Mouse (Mus musculus) forebrain, embryonic 13.5 days (tissue): ENCODE measurements around the gene Cdc5l. TPM values are rescaled to one million over a fixed set of nuclear protein-coding genes. Genes with fewer than 3 reads are reported as not detected.

Source experiments
- ATAC-seq: fragments of 200-750 bp; cut with Nextera tagmentation; 2 replicates; pipeline ENCODE4 v1.8.0; 2017
- H3K27ac ChIP-seq: fragments of 300-500 bp; sonication (generic); 2 replicates; pipeline ENCODE4 v1.5.1; 2015; ENCODE audit warnings: inconsistent platforms, mild to moderate bottlenecking, moderate library complexity
- H3K27me3 ChIP-seq: fragments of 300-500 bp; sonication (generic); 2 replicates; pipeline ENCODE4 v1.6.1; 2015; ENCODE audit warnings: mild to moderate bottlenecking, inconsistent platforms
- H3K36me3 ChIP-seq: fragments of 300-500 bp; sonication (generic); 2 replicates; pipeline ENCODE4 v1.6.1; 2015; ENCODE audit warnings: mild to moderate bottlenecking, inconsistent platforms; ENCODE audit not compliant: poor library complexity, severe bottlenecking
- H3K4me1 ChIP-seq: fragments of 300-500 bp; sonication (generic); 2 replicates; pipeline ENCODE4 v1.6.1; 2015; ENCODE audit warnings: inconsistent platforms
- H3K4me2 ChIP-seq: fragments of 300-500 bp; sonication (generic); 2 replicates; pipeline ENCODE4 v1.6.1; 2015; ENCODE audit warnings: inconsistent platforms, mild to moderate bottlenecking, moderate library complexity
- H3K4me3 ChIP-seq: fragments of 300-500 bp; sonication (generic); 2 replicates; pipeline ENCODE4 v1.5.1; 2015; ENCODE audit warnings: mild to moderate bottlenecking, inconsistent platforms
- H3K9ac ChIP-seq: fragments of 300-500 bp; sonication (generic); 2 replicates; pipeline ENCODE4 v1.6.1; 2015; ENCODE audit warnings: mild to moderate bottlenecking, inconsistent platforms
- H3K9me3 ChIP-seq: fragments of 300-500 bp; sonication (generic); replicated peaks from 2 replicates; pipeline ENCODE4 v1.6.1; 2016; ENCODE audit warnings: inconsistent platforms
- WGBS: fragments of 180-500 bp; shearing (Covaris S2); methylation state at CpG from one replicate; pipeline ENCODE4 v1.1.7; 2015; 5-methylcytosine and 5-hydroxymethylcytosine counted together
- polyA plus RNA-seq: library from polyadenylated mRNA; unstranded; fragments of >200 nt; fragmentation: Nextera tagmentation; extraction: Ambion mirVana; gene quantifications from 2 replicates; pipeline ENCODE4 v1.2.1, GENCODE M21; 2015

The Cdc5l gene
- polyA plus RNA-seq: 79.9 and 81.9 TPM in 2 replicates

GRCm38 (mm10) chr17:45433419-45434261, at the start of gene Cdc5l:
Cdc5l (minus strand) TSS chr17:45433737.
- no peaks in the 10 kb centered on the region for H3K9me3 ChIP-seq
- WGBS: under 1% methylated on average over 73 of the region's 73 CpGs
- peak within 1 kb of the TSS; percentile 87 for H3K4me3 ChIP-seq
- peaks cover 29% of the 10 kb centered on the region for H3K4me1 ChIP-seq
- no peaks in the 10 kb centered on the region for H3K27me3 ChIP-seq
- peak; percentile 97 for ATAC-seq
- H3K9ac ChIP-seq: peak within 1 kb of the TSS; percentile 93
- peaks cover 15% of the 10 kb centered on the region; the same call in 1 of the 2 replicates for H3K36me3 ChIP-seq
- H3K4me2 ChIP-seq: peak within 1 kb of the TSS; percentile 92
- H3K27ac ChIP-seq: peak within 1 kb of the TSS; percentile 94

GRCm38 (mm10) chr17:45480429-45480828, 46.9 kb upstream of the Cdc5l start:
- Histone ChIP-seq H3K4me2 (no peak overlapping the region), H3K36me3 (no peaks in the 10 kb centered on the region), H3K4me1 (0 out of 2 replicates have a peak, but pooled peaks cover 4% of the 10 kb centered on the region), H3K4me3 (no peak overlapping the region), H3K27me3 (no peaks in the 10 kb centered on the region), H3K27ac (no peak overlapping the region), H3K9me3 (peaks cover 9% of the 10 kb centered on the region; the same call in 1 of the 2 replicates), H3K9ac (no peak overlapping the region)
- no peak for ATAC-seq
- 26% methylated on average over 2 of the region's 2 CpGs for WGBS

GRCm38 (mm10) chr17:45478234-45478825, 44.8 kb upstream of the Cdc5l start:
- H3K9me3 ChIP-seq: peaks cover 9% of the 10 kb centered on the region; the same call in 1 of the 2 replicates
- no peaks in the 10 kb centered on the region for H3K27me3 ChIP-seq
- WGBS: 19% methylated on average over 12 of the region's 12 CpGs
- peak; percentile 34 for ATAC-seq
- H3K4me1 ChIP-seq: peaks cover 14% of the 10 kb centered on the region
- no peak overlapping the region for H3K4me3 ChIP-seq
- no peak overlapping the region for H3K4me2 ChIP-seq
- H3K9ac ChIP-seq: no peak overlapping the region; the same call in 1 of the 2 replicates
- no peaks in the 10 kb centered on the region for H3K36me3 ChIP-seq
- H3K27ac ChIP-seq: no peak overlapping the region

- peak; percentile 91 for ATAC-seq
- peak within 1 kb of the TSS; percentile 40; the same call in 1 of the 2 replicates for H3K27ac ChIP-seq
- 6% methylated on average over 30 of the region's 30 CpGs for WGBS
These were observed 41.3 kb upstream of the Cdc5l start, which contains the start of gene Spats1 for GRCm38 (mm10) chr17:45474669-45475465. Spats1 (minus strand) TSS chr17:45475415.

GRCm38 (mm10) chr17:45474146-45474545, 40.6 kb upstream of the Cdc5l start:
- Histone ChIP-seq H3K4me1 (peaks cover 14% of the 10 kb centered on the region), H3K4me3 (peak overlapping the region; percentile 39), H3K4me2 (peak overlapping the region; percentile 62), H3K27ac (no peak overlapping the region), H3K9me3 (no peaks in the 10 kb centered on the region), H3K9ac (peak overlapping the region; percentile 62; the same call in 1 of the 2 replicates), H3K27me3 (no peaks in the 10 kb centered on the region), H3K36me3 (no peaks in the 10 kb centered on the region)
- ATAC-seq: peak; percentile 40
- WGBS: 66% methylated on average over 8 of the region's 8 CpGs

More at GRCm38 (mm10) chr17:45474669-45475465, 41.3 kb upstream of the Cdc5l start, which contains the start of gene Spats1:
- Histone ChIP-seq H3K9ac (peak within 1 kb of the TSS; percentile 62), H3K4me1 (peaks cover 14% of the 10 kb centered on the region), H3K4me2 (peak within 1 kb of the TSS; percentile 62), H3K36me3 (no peaks in the 10 kb centered on the region), H3K9me3 (no peaks in the 10 kb centered on the region), H3K4me3 (peak within 1 kb of the TSS; percentile 39), H3K27me3 (no peaks in the 10 kb centered on the region)

GRCm38 (mm10) chr17:45473667-45474066, 40.1 kb upstream of the Cdc5l start:
- WGBS: 81% methylated on average over 6 of the region's 6 CpGs
- H3K9me3 ChIP-seq: no peaks in the 10 kb centered on the region

GRCm38 (mm10) chr17:45470726-45471125, 37.2 kb upstream of the Cdc5l start:
- Histone ChIP-seq H3K27ac (no peak overlapping the region), H3K9me3 (peaks cover 4% of the 10 kb centered on the region; the same call in 1 of the 2 replicates), H3K27me3 (no peaks in the 10 kb centered on the region), H3K4me1 (peaks cover 10% of the 10 kb centered on the region), H3K4me3 (no peak overlapping the region), H3K36me3 (no peaks in the 10 kb centered on the region), H3K4me2 (no peak overlapping the region), H3K9ac (no peak overlapping the region)
- WGBS: 89% methylated on average over 7 of the region's 7 CpGs
- no peak for ATAC-seq

More at GRCm38 (mm10) chr17:45473667-45474066, 40.1 kb upstream of the Cdc5l start:
- Histone ChIP-seq H3K27ac (no peak overlapping the region), H3K27me3 (no peaks in the 10 kb centered on the region), H3K4me1 (peaks cover 14% of the 10 kb centered on the region), H3K4me3 (no peak overlapping the region), H3K4me2 (no peak overlapping the region), H3K36me3 (no peaks in the 10 kb centered on the region), H3K9ac (no peak overlapping the region)
- no peak for ATAC-seq

- no peaks in the 10 kb centered on the region for H3K36me3 ChIP-seq
- H3K9ac ChIP-seq: no peak overlapping the region
- WGBS: 86% methylated on average over 5 of the region's 5 CpGs
- peaks cover 4% of the 10 kb centered on the region; the same call in 1 of the 2 replicates for H3K9me3 ChIP-seq
- H3K4me1 ChIP-seq: no peaks in the 10 kb centered on the region
- no peaks in the 10 kb centered on the region for H3K27me3 ChIP-seq
- H3K27ac ChIP-seq: no peak overlapping the region
- no peak overlapping the region for H3K4me3 ChIP-seq
- H3K4me2 ChIP-seq: no peak overlapping the region
- ATAC-seq: no peak
These were observed 34.8 kb upstream of the Cdc5l start for GRCm38 (mm10) chr17:45468302-45468701.

GRCm38 (mm10) chr17:45466701-45467100, 33.2 kb upstream of the Cdc5l start:
- 54% methylated on average over 2 of the region's 2 CpGs for WGBS
- ATAC-seq: no peak
- Histone ChIP-seq H3K9me3 (peaks cover 4% of the 10 kb centered on the region; the same call in 1 of the 2 replicates), H3K36me3 (no peaks in the 10 kb centered on the region), H3K4me1 (no peaks in the 10 kb centered on the region), H3K4me3 (no peak overlapping the region), H3K27ac (no peak overlapping the region), H3K9ac (no peak overlapping the region), H3K27me3 (no peaks in the 10 kb centered on the region), H3K4me2 (no peak overlapping the region)

GRCm38 (mm10) chr17:45464255-45464654, 30.7 kb upstream of the Cdc5l start:
- WGBS: 90% methylated on average over 9 of the region's 9 CpGs
- Histone ChIP-seq H3K4me2 (no peak overlapping the region), H3K9ac (no peak overlapping the region), H3K27ac (no peak overlapping the region), H3K4me1 (no peaks in the 10 kb centered on the region), H3K4me3 (no peak overlapping the region), H3K27me3 (no peaks in the 10 kb centered on the region), H3K9me3 (peaks cover 4% of the 10 kb centered on the region; the same call in 1 of the 2 replicates), H3K36me3 (no peaks in the 10 kb centered on the region)
- no peak for ATAC-seq

GRCm38 (mm10) chr17:45462506-45462905, 29.0 kb upstream of the Cdc5l start:
- 99% methylated on average over 4 of the region's 4 CpGs for WGBS
- Histone ChIP-seq H3K4me2 (no peak overlapping the region), H3K4me3 (no peak overlapping the region), H3K4me1 (peaks cover 1% of the 10 kb centered on the region; the same call in 1 of the 2 replicates), H3K36me3 (no peaks in the 10 kb centered on the region), H3K9ac (no peak overlapping the region), H3K27ac (no peak overlapping the region), H3K9me3 (peaks cover 4% of the 10 kb centered on the region; the same call in 1 of the 2 replicates), H3K27me3 (no peaks in the 10 kb centered on the region)
- ATAC-seq: no peak
